Mouse (Mus musculus): ENCODE measurements around the gene Zfp687. TPM values are rescaled to one million over a fixed set of nuclear protein-coding genes. Genes with fewer than 3 reads are reported as not detected.

Zfp687 gene
- total and polyA plus RNA-seq, 2 experiments = 2.1 to 8.8 TPM

DNA sequence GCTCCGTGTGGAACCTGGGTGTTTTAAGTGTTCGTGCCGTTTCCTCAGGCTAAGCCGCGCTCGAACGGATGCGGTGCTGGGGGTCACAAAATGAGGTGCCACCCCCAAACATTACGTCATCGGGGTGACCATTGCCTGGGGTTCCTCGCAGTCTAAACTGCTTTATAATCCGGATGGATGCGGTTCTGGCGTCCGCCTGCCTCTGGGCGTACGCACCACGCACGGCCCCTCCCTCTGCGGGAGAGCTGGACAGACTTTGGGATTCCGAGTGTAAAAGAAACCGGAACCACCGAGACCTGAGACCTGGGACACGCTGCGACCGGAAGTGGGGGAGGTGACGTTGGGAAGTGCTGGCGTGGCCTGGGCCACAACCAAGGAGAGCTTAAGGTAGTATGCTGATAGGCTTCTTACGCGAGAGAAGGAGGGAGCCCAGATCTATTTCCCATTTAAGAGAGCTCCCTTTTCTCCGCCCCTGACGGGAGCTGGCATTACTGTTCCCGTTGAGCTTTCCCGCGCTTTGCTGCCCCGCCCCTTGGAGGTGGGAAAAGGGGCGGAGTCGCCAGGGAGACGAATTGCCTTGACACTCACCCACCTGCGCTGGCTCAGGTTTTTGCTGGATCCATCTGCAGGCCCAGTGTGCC is 763 bp upstream of the Zfp687 start:
- peaks cover 9% of the 10 kb centered on the region for H3K4me1 ChIP-seq (ENCODE audit: control insufficient read depth, insufficient read depth, low read length)
- no peaks in the 10 kb centered on the region for H3K79me2 ChIP-seq (ENCODE audit: control insufficient read depth, insufficient read depth, low read length)
- peak overlapping the region; percentile 63 for H3K9ac ChIP-seq (ENCODE audit: low read depth, low read length)
- no peaks in the 10 kb centered on the region for H3K27me3 ChIP-seq (ENCODE audit: control insufficient read depth, insufficient read depth, low read length)
- peak overlapping the region; percentile 81 for H3K27ac ChIP-seq (replicated peaks; ENCODE audit: insufficient read depth, low read depth, low read length)
- TF ChIP-seq CTCF (IDR thresholded peaks at IDR 0.05; ENCODE audit: low read depth, low read length) (no peak), POLR2A (IDR thresholded peaks at IDR 0.05; ENCODE audit: extremely low read depth, insufficient read depth, low read length) (0 out of 2 replicates have a peak, but pooled peaks have one; percentile 26)
- DNase-seq (ENCODE audit: extremely low read depth, low read depth, low spot score) = peak; percentile 97
- H3K36me3 ChIP-seq (ENCODE audit: control insufficient read depth, insufficient read depth, low read length) = no peaks in the 10 kb centered on the region
- peak overlapping the region; percentile 70 for H3K4me3 ChIP-seq (ENCODE audit: insufficient read depth, low read depth, low read length)
- WGBS = under 1% methylated on average over 40 of the region's 40 CpGs

DNA sequence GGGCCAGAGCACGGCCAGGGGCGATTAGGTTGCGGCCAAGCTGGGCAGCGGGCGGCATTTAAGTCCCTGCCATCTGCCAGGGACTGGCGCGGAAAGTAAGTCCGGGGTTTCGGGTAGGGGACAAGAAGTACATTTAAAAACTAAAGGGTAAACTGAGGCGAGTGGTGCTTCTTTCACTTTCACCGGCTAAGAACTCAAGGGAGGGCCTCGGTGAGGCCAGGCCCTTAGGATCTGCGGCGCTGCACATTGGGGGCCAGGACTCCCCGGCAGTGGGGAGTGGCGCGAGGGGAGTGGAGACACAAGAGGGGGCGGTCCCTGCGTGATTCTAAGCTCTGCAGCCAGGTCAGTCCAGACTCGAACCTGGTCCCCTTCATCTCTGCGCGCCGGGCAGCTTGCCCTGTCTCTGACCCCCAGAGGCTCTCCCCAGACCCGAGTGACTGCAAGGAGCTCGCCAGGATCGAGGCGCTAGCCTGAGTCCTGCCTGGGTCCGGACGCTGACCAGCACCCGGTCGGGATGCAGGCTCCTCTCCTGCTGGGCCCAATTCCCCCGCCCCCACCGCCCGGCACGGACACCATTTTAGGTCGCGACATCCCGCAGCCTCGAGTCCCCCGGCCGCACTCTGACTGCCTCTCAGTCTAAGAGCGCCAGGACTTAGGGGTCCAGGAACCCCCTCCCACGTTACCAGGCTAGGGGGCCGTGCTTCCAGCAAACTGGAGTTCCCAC is 658 bp downstream of the Zfp687 start:
- Histone ChIP-seq H3K27me3 (ENCODE audit: control insufficient read depth, insufficient read depth, low read length) (no peaks in the 10 kb centered on the region), H3K27ac (replicated peaks; ENCODE audit: insufficient read depth, low read depth, low read length) (peak overlapping the region; percentile 20), H3K4me3 (ENCODE audit: insufficient read depth, low read depth, low read length) (peak overlapping the region; percentile 75), H3K9ac (ENCODE audit: low read depth, low read length) (peak overlapping the region; percentile 92), H3K36me3 (ENCODE audit: control insufficient read depth, insufficient read depth, low read length) (no peaks in the 10 kb centered on the region; the same call in 1 of the 2 replicates), H3K4me1 (ENCODE audit: control insufficient read depth, insufficient read depth, low read length) (peaks cover 9% of the 10 kb centered on the region), H3K79me2 (ENCODE audit: control insufficient read depth, insufficient read depth, low read length) (no peaks in the 10 kb centered on the region)
- TF ChIP-seq POLR2A (IDR thresholded peaks at IDR 0.05; ENCODE audit: extremely low read depth, insufficient read depth, low read length) = no peak
- TF ChIP-seq CTCF (IDR thresholded peaks at IDR 0.05; ENCODE audit: low read depth, low read length) = no peak
- no peak for DNase-seq (ENCODE audit: extremely low read depth, low read depth, low spot score)
- 2% methylated on average over 44 of the region's 44 CpGs for WGBS

DNA sequence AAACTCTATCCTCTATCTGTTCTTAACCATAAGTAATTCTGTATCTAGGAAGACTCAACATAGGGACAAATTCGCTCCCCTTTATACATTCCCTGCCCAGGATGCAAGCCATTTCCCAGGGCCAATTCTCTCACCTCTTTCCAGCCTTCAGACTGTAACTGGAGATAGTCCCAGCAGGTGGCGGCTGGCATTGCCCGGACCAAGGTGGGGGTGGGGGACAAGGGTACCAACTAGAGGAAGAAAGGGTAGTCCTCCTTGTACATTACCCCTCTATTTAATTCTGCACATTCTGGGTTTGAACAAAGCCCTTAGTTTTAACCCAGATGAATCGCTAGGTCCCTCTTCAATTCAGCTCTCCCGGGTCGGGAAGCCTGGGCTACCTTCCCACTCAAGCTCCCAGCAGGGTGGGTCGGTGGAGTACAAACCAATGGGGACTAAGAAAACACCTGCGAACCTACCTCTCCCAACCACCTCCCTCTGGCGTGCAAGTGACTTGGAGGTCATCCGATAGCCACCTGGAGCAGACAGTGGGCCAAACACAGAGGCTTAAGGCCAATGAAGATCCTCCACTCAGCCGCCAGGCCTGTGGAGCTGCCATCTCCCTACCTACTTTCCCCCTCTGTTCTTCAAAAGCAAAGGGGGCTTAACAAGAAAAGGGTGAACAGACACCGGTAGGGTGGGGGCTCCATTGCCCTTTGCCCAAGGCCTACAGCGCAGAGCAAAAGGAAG is 1.4 kb downstream of the Zfp687 start:
- H3K79me2 ChIP-seq (ENCODE audit: control insufficient read depth, insufficient read depth, low read length) = no peaks in the 10 kb centered on the region
- no peak for DNase-seq (ENCODE audit: extremely low read depth, low read depth, low spot score)
- H3K4me3 ChIP-seq (ENCODE audit: insufficient read depth, low read depth, low read length) = peak overlapping the region; percentile 75
- 25% methylated on average over 13 of the region's 13 CpGs for WGBS
- no peak overlapping the region for H3K27ac ChIP-seq (replicated peaks; ENCODE audit: insufficient read depth, low read depth, low read length)
- peak overlapping the region; percentile 92 for H3K9ac ChIP-seq (ENCODE audit: low read depth, low read length)
- no peaks in the 10 kb centered on the region; the same call in 1 of the 2 replicates for H3K36me3 ChIP-seq (ENCODE audit: control insufficient read depth, insufficient read depth, low read length)
- peaks cover 9% of the 10 kb centered on the region for H3K4me1 ChIP-seq (ENCODE audit: control insufficient read depth, insufficient read depth, low read length)
- TF ChIP-seq CTCF (IDR thresholded peaks at IDR 0.05; ENCODE audit: low read depth, low read length) (no peak), POLR2A (IDR thresholded peaks at IDR 0.05; ENCODE audit: extremely low read depth, insufficient read depth, low read length) (no peak)
- H3K27me3 ChIP-seq (ENCODE audit: control insufficient read depth, insufficient read depth, low read length) = no peaks in the 10 kb centered on the region

DNA sequence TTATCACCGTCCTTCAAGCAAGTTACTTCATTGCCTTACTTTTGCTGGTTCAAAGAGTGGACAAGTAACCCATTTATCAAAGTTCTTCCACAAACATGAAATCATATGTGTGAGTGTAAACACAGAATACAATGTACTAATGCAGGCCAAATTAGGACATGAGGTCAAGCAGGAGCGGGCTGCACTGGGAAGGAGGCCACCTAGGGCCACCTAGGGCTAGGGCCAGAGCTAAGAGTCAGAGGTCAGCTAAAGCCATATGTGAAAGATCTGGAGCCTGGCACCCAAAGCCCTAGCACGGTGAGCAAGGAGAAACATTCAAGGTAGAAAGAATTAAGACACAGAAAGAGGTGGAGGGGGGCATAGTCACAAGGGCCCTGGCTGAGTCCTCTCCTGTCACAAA is 2.3 kb downstream of the Zfp687 start:
- Histone ChIP-seq H3K27ac (replicated peaks; ENCODE audit: insufficient read depth, low read depth, low read length) (no peak overlapping the region), H3K27me3 (ENCODE audit: control insufficient read depth, insufficient read depth, low read length) (no peaks in the 10 kb centered on the region), H3K36me3 (ENCODE audit: control insufficient read depth, insufficient read depth, low read length) (no peaks in the 10 kb centered on the region; the same call in 1 of the 2 replicates), H3K9ac (ENCODE audit: low read depth, low read length) (no peak overlapping the region), H3K79me2 (ENCODE audit: control insufficient read depth, insufficient read depth, low read length) (no peaks in the 10 kb centered on the region), H3K4me3 (ENCODE audit: insufficient read depth, low read depth, low read length) (no peak overlapping the region), H3K4me1 (ENCODE audit: control insufficient read depth, insufficient read depth, low read length) (peaks cover 9% of the 10 kb centered on the region)
- no peak for TF ChIP-seq POLR2A (IDR thresholded peaks at IDR 0.05; ENCODE audit: extremely low read depth, insufficient read depth, low read length)
- WGBS = 37% methylated on average over 3 of the region's 3 CpGs
- DNase-seq (ENCODE audit: extremely low read depth, low read depth, low spot score) = peak; percentile 59

DNA sequence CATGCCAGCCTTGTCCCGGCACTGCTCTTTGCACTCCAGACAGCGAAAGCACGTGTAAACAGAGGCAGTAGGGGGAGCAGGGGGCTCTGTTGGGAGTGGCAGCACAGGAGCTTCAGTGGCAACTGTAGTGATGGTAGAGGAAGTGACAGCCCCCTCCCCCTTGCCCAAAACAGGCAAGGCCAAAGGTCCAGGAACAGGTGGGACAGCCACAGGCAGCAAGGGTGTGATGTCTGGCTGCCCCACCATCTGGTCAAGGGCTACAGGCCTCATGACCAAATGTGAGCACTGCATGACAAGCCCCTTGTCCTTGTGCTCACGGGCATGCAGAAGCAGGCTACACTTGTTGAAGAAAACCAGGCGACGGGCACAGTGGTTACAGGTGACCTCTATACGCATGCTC is 4.9 kb downstream of the Zfp687 start:
- peaks cover 7% of the 10 kb centered on the region for H3K36me3 ChIP-seq (ENCODE audit: control insufficient read depth, insufficient read depth, low read length)
- DNase-seq (ENCODE audit: extremely low read depth, low read depth, low spot score) = no peak
- no peak overlapping the region for H3K9ac ChIP-seq (ENCODE audit: low read depth, low read length)
- H3K79me2 ChIP-seq (ENCODE audit: control insufficient read depth, insufficient read depth, low read length) = no peaks in the 10 kb centered on the region
- no peak for TF ChIP-seq CTCF (IDR thresholded peaks at IDR 0.05; ENCODE audit: low read depth, low read length)
- TF ChIP-seq POLR2A (IDR thresholded peaks at IDR 0.05; ENCODE audit: extremely low read depth, insufficient read depth, low read length) = no peak
- no peak overlapping the region for H3K4me3 ChIP-seq (ENCODE audit: insufficient read depth, low read depth, low read length)
- no peaks in the 10 kb centered on the region for H3K27me3 ChIP-seq (ENCODE audit: control insufficient read depth, insufficient read depth, low read length)
- no peak overlapping the region for H3K27ac ChIP-seq (replicated peaks; ENCODE audit: insufficient read depth, low read depth, low read length)
- 85% methylated on average over 7 of the region's 7 CpGs for whole genome bisulfite sequencing
- H3K4me1 ChIP-seq (ENCODE audit: control insufficient read depth, insufficient read depth, low read length) = peaks cover 9% of the 10 kb centered on the region
